13 mouse cellular contexts compared by ENCODE assay signal in the genomic region with DNA sequence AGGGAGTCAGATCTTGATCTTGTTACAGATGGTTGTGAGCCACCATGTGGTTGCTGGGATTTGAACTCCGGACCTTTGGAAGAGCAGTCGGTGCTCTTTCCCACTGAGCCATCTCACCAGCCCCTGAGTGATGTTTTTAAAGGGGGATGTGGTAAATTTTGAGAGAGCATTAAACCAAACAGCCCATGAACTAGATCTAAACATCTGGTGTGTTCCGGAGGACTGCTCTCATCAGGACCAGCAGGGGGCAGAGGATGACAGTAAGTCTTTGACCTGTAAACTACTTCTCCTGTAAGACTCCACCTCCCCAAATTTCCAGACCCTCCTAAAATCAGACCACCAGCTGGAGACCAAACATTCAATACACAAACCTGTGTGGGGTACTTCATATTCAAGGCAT. TPM values are rescaled to one million over a fixed set of nuclear protein-coding genes. Genes with fewer than 3 reads are reported as not detected.
DNase-seq lines count a peak whose midpoint lies in the region; ATAC-seq and TF ChIP-seq lines count a peak whose summit lies in the region.
"Had no signal": no experiment of that assay in that cellular context is flagged by ENCODE, and none has a peak within 500 bp of the region (broad histone marks: within the 10 kb centered on the region; RNA-seq: fewer than 3 reads in every experiment).

No protein-coding gene starts in this region.

- no peak for TF ChIP-seq EP300 in heart, adult 2 months (IDR thresholded peaks at IDR 0.05; ENCODE audit: insufficient read depth, low read depth, low read length)

- H3K9me3 ChIP-seq in lung, embryonic 14.5 days (ENCODE audit: low read depth, low read length) = no peaks in the 10 kb centered on the region
- no peaks in the 10 kb centered on the region for H3K9me3 ChIP-seq in forebrain, embryonic 16.5 days (ENCODE audit: control insufficient read depth, low read length)
- H3K9me3 ChIP-seq: embryonic facial prominence, embryonic 12.5 days; limb, embryonic 10.5 days had no signal

- no peak for TF ChIP-seq POLR2A in heart, adult 2 months (IDR thresholded peaks at IDR 0.05; ENCODE audit: insufficient read depth, low read depth, low read length)
- TF ChIP-seq POLR2A in brain, embryonic 14.5 days (IDR thresholded peaks at IDR 0.05; ENCODE audit: borderline replicate concordance, extremely low read depth, insufficient read depth, insufficient read length, poor library complexity, severe bottlenecking) = no peak

- WGBS in heart, adult 2 months = 73% methylated on average over 3 of the region's 3 CpGs
- WGBS in lung, embryonic 14.5 days = 69% methylated on average over 3 of the region's 3 CpGs
- WGBS in forebrain, embryonic 16.5 days = 86% methylated on average over 3 of the region's 3 CpGs

- H3K4me1 ChIP-seq in heart, adult 2 months (ENCODE audit: control insufficient read depth, insufficient read depth, low read length) = no peaks in the 10 kb centered on the region; the same call in 1 of the 2 replicates
- no peaks in the 10 kb centered on the region for H3K4me1 ChIP-seq in lung, embryonic 14.5 days (ENCODE audit: insufficient read depth)
- H3K4me1 ChIP-seq in forebrain, embryonic 16.5 days (replicated peaks; ENCODE audit: control insufficient read depth, insufficient read depth, low read length) = no peaks in the 10 kb centered on the region; the same call in 1 of the 2 replicates

- no peaks in the 10 kb centered on the region for H3K36me3 ChIP-seq in heart, adult 2 months (ENCODE audit: control insufficient read depth, insufficient read depth, low read length)
- H3K36me3 ChIP-seq in lung, embryonic 14.5 days (ENCODE audit: insufficient read depth) = no peaks in the 10 kb centered on the region
- H3K36me3 ChIP-seq in forebrain, embryonic 16.5 days (ENCODE audit: control insufficient read depth, insufficient read depth) = no peaks in the 10 kb centered on the region
- H3K36me3 ChIP-seq: embryonic facial prominence, embryonic 12.5 days; limb, embryonic 10.5 days had no signal

- ATAC-seq in lung, embryonic 14.5 days (ENCODE audit: insufficient read depth) = no peak
- no peak for ATAC-seq in forebrain, embryonic 16.5 days
- ATAC-seq: forebrain, embryonic 14.5 days had no signal

- intact Hi-C loops in heart, adult 2 months (cut with DNase I) = no loop called here

- no peak overlapping the region for H3K4me3 ChIP-seq in heart, adult 2 months
- H3K4me3 ChIP-seq in lung, embryonic 14.5 days (ENCODE audit: low read depth, low read length) = no peak overlapping the region
- H3K4me3 ChIP-seq in forebrain, embryonic 16.5 days (replicated peaks; ENCODE audit: low read length) = no peak overlapping the region
- H3K4me3 ChIP-seq: embryonic facial prominence, embryonic 12.5 days; limb, embryonic 10.5 days had no signal

- H3K79me2 ChIP-seq in heart, adult 2 months (replicated peaks; ENCODE audit: control insufficient read depth, insufficient read depth, low read length) = no peaks in the 10 kb centered on the region

- H3K27ac ChIP-seq in heart, adult 2 months = no peak overlapping the region
- no peak overlapping the region for H3K27ac ChIP-seq in lung, embryonic 14.5 days (ENCODE audit: low read depth)
- no peak overlapping the region for H3K27ac ChIP-seq in forebrain, embryonic 16.5 days (ENCODE audit: low read length)
- H3K27ac ChIP-seq: embryonic facial prominence, embryonic 12.5 days; limb, embryonic 10.5 days had no signal

- no peak for DNase-seq in heart, adult 2 months
- DNase-seq in heart, adult 8-10 months (ENCODE audit: low spot score) = no peak
- peak; percentile 56 for DNase-seq in lung, embryonic 14.5 days
- DNase-seq in lung, postnatal 36 days = no peak
- no peak for DNase-seq in brain, embryonic 14.5 days (ENCODE audit: low read depth)
- DNase-seq in thymus, postnatal 25 days = peak; percentile 44
- DNase-seq in layer of hippocampus, adult 18-20 months (ENCODE audit: low spot score in 2 of 2) = no peak
- DNase-seq: cerebellum, adult 2 months; gastrocnemius, postnatal 36 days had no signal

- TF ChIP-seq CTCF in heart, adult 2 months (IDR thresholded peaks at IDR 0.05) = peak; percentile 50
- peak; percentile 41 for TF ChIP-seq CTCF in lung, embryonic 14.5 days (IDR thresholded peaks at IDR 0.05; ENCODE audit: low read depth)
- TF ChIP-seq CTCF in brain, embryonic 14.5 days (IDR thresholded peaks at IDR 0.05; ENCODE audit: borderline replicate concordance, extremely low read depth, insufficient read depth, insufficient read length) = peak; percentile 7; the same call in 1 of the 2 replicates

- no peak overlapping the region for H3K9ac ChIP-seq in heart, adult 2 months (ENCODE audit: low read depth, low read length)
- no peak overlapping the region for H3K9ac ChIP-seq in lung, embryonic 14.5 days
- H3K9ac ChIP-seq in forebrain, embryonic 16.5 days (replicated peaks; ENCODE audit: low read depth, low read length) = no peak overlapping the region
- H3K9ac ChIP-seq: embryonic facial prominence, embryonic 12.5 days had no signal

- no peaks in the 10 kb centered on the region for H3K27me3 ChIP-seq in heart, adult 2 months (ENCODE audit: control insufficient read depth, insufficient read depth, low read length)
- H3K27me3 ChIP-seq in lung, embryonic 14.5 days (ENCODE audit: insufficient read depth, low read length) = no peaks in the 10 kb centered on the region
- H3K27me3 ChIP-seq in forebrain, embryonic 16.5 days (replicated peaks; ENCODE audit: control insufficient read depth, insufficient read depth, low read length) = peaks cover 3% of the 10 kb centered on the region; the same call in 1 of the 2 replicates
- H3K27me3 ChIP-seq: embryonic facial prominence, embryonic 12.5 days had no signal

- no peak overlapping the region for H3K4me2 ChIP-seq in lung, embryonic 14.5 days
- H3K4me2 ChIP-seq in forebrain, embryonic 16.5 days (ENCODE audit: low read length) = no peak overlapping the region
- H3K4me2 ChIP-seq: embryonic facial prominence, embryonic 12.5 days had no signal

RNA-seq across cellular contexts. Expression of a gene that starts 45.9 kb away (rescaled TPM):
- 10 to 100 TPM; 65.4 to 89.5 TPM for total RNA-seq in heart, adult 2 months (2021)
- polyA plus RNA-seq in heart, adult 2 months (2012; rRNA removed) = 71.5 and 83.9 TPM in 2 replicates
- 10 to 100 TPM; 61.1 to 74.3 (median 69.2) TPM for total RNA-seq in heart, adult 8-10 months (2022)
- polyA plus RNA-seq in lung, embryonic 14.5 days (2014; fragmentation: Nextera tagmentation; extraction: Ambion mirVana) = 44.3 and 46.2 TPM in 2 replicates
- polyA plus RNA-seq in brain, embryonic 14.5 days (2012; rRNA removed) = 77.4 and 90.5 TPM in 2 replicates
- 100 to 1,000 TPM; 235 to 245 TPM for total RNA-seq in layer of hippocampus, adult 18-20 months (2021)
- polyA plus RNA-seq in forebrain, embryonic 16.5 days (2015; fragmentation: Nextera tagmentation; extraction: Ambion mirVana) = 76.9 and 83.7 TPM in 2 replicates

Comparison
In these comparisons a context has a peak if more than half of its experiments do, and no peak if none do; other contexts are left out.
1. DNase-seq: peak in lung, embryonic 14.5 days (single experiment) and thymus, postnatal 25 days (single experiment); none in heart, adult 2 months (0 of 2), heart, adult 8-10 months (single experiment), lung, postnatal 36 days (single experiment), brain, embryonic 14.5 days (single experiment) and layer of hippocampus, adult 18-20 months (0 of 2).
2. Peak in every context shown above with its lines, with median percentiles within 50 percentile points of each other: CTCF ChIP-seq.